Mouse (Mus musculus): Measurements from ENCODE around the gene Ttll5. TPM values are rescaled to one million over a fixed set of nuclear protein-coding genes. Genes with fewer than 3 reads are reported as not detected.

Gene Ttll5
- polyA plus RNA-seq, 1 experiment, result 5.5 TPM

GRCm38 (mm10) chr12:85837765-85838164 is 13.3 kb downstream of the Ttll5 start:
- Histone ChIP-seq H3K27me3 (ENCODE audit: control insufficient read depth, insufficient read depth, low read length) (no peaks in the 10 kb centered on the region), H3K36me3 (ENCODE audit: control insufficient read depth, insufficient read depth, low read length) (peaks cover 13% of the 10 kb centered on the region), H3K27ac (ENCODE audit: insufficient read depth, low read depth, low read length) (no peak overlapping the region), H3K4me1 (ENCODE audit: control insufficient read depth, insufficient read depth, insufficient read length, low read length) (no peaks in the 10 kb centered on the region), H3K4me3 (ENCODE audit: low read depth, low read length) (no peak overlapping the region)
- 94% methylated on average over 2 of the region's 2 CpGs for WGBS
- TF ChIP-seq CTCF (IDR thresholded peaks at IDR 0.05; ENCODE audit: extremely low read depth, insufficient read length, insufficient replicate concordance, low read depth, low read length) (no peak), POLR2A (IDR thresholded peaks at IDR 0.05; ENCODE audit: low read depth, low read length) (no peak)

GRCm38 (mm10) chr12:85839371-85840000 is 15.0 kb downstream of the Ttll5 start:
- H3K36me3 ChIP-seq (ENCODE audit: control insufficient read depth, insufficient read depth, low read length), result peaks cover 7% of the 10 kb centered on the region
- TF ChIP-seq CTCF (IDR thresholded peaks at IDR 0.05; ENCODE audit: extremely low read depth, insufficient read length, insufficient replicate concordance, low read depth, low read length) (no peak), POLR2A (IDR thresholded peaks at IDR 0.05; ENCODE audit: low read depth, low read length) (no peak)
- WGBS, result 91% methylated on average over 12 of the region's 12 CpGs
- no peaks in the 10 kb centered on the region for H3K27me3 ChIP-seq (ENCODE audit: control insufficient read depth, insufficient read depth, low read length)
- H3K4me1 ChIP-seq (ENCODE audit: control insufficient read depth, insufficient read depth, insufficient read length, low read length), result no peaks in the 10 kb centered on the region
- H3K27ac ChIP-seq (ENCODE audit: insufficient read depth, low read depth, low read length), result no peak overlapping the region
- H3K4me3 ChIP-seq (ENCODE audit: low read depth, low read length), result no peak overlapping the region

- 75% methylated on average over 7 of the region's 7 CpGs for WGBS
- TF ChIP-seq CTCF (IDR thresholded peaks at IDR 0.05; ENCODE audit: extremely low read depth, insufficient read length, insufficient replicate concordance, low read depth, low read length), result peak; percentile 45; the same call in 1 of the 2 replicates
- no peak for TF ChIP-seq POLR2A (IDR thresholded peaks at IDR 0.05; ENCODE audit: low read depth, low read length)
- Histone ChIP-seq H3K4me3 (ENCODE audit: low read depth, low read length) (no peak overlapping the region), H3K4me1 (ENCODE audit: control insufficient read depth, insufficient read depth, insufficient read length, low read length) (no peaks in the 10 kb centered on the region), H3K27me3 (ENCODE audit: control insufficient read depth, insufficient read depth, low read length) (no peaks in the 10 kb centered on the region), H3K27ac (ENCODE audit: insufficient read depth, low read depth, low read length) (no peak overlapping the region), H3K36me3 (ENCODE audit: control insufficient read depth, insufficient read depth, low read length) (peaks cover 5% of the 10 kb centered on the region; the same call in 1 of the 2 replicates)
These were observed 23.9 kb downstream of the Ttll5 start for GRCm38 (mm10) chr12:85848164-85848958.

GRCm38 (mm10) chr12:85850661-85851060 is 26.2 kb downstream of the Ttll5 start:
- Histone ChIP-seq H3K4me3 (ENCODE audit: low read depth, low read length) (no peak overlapping the region), H3K4me1 (ENCODE audit: control insufficient read depth, insufficient read depth, insufficient read length, low read length) (no peaks in the 10 kb centered on the region), H3K27me3 (ENCODE audit: control insufficient read depth, insufficient read depth, low read length) (no peaks in the 10 kb centered on the region), H3K27ac (ENCODE audit: insufficient read depth, low read depth, low read length) (no peak overlapping the region), H3K36me3 (ENCODE audit: control insufficient read depth, insufficient read depth, low read length) (peaks cover under 1% of the 10 kb centered on the region; the same call in 1 of the 2 replicates)
- TF ChIP-seq CTCF (IDR thresholded peaks at IDR 0.05; ENCODE audit: extremely low read depth, insufficient read length, insufficient replicate concordance, low read depth, low read length) (no peak), POLR2A (IDR thresholded peaks at IDR 0.05; ENCODE audit: low read depth, low read length) (no peak)
- WGBS, result 85% methylated on average over 8 of the region's 8 CpGs

- no peak overlapping the region for H3K27ac ChIP-seq (ENCODE audit: insufficient read depth, low read depth, low read length)
- peaks cover 3% of the 10 kb centered on the region for H3K36me3 ChIP-seq (ENCODE audit: control insufficient read depth, insufficient read depth, low read length)
- WGBS, result 82% methylated on average over 4 of the region's 4 CpGs
- no peak overlapping the region for H3K4me3 ChIP-seq (ENCODE audit: low read depth, low read length)
- H3K4me1 ChIP-seq (ENCODE audit: control insufficient read depth, insufficient read depth, insufficient read length, low read length), result no peaks in the 10 kb centered on the region
- TF ChIP-seq POLR2A (IDR thresholded peaks at IDR 0.05; ENCODE audit: low read depth, low read length) (no peak), CTCF (IDR thresholded peaks at IDR 0.05; ENCODE audit: extremely low read depth, insufficient read length, insufficient replicate concordance, low read depth, low read length) (no peak)
- H3K27me3 ChIP-seq (ENCODE audit: control insufficient read depth, insufficient read depth, low read length), result no peaks in the 10 kb centered on the region
These were observed 29.4 kb downstream of the Ttll5 start for GRCm38 (mm10) chr12:85853836-85854235.

- Histone ChIP-seq H3K4me1 (ENCODE audit: control insufficient read depth, insufficient read depth, insufficient read length, low read length) (no peaks in the 10 kb centered on the region), H3K27ac (ENCODE audit: insufficient read depth, low read depth, low read length) (no peak overlapping the region), H3K4me3 (ENCODE audit: low read depth, low read length) (no peak overlapping the region), H3K27me3 (ENCODE audit: control insufficient read depth, insufficient read depth, low read length) (no peaks in the 10 kb centered on the region), H3K36me3 (ENCODE audit: control insufficient read depth, insufficient read depth, low read length) (peaks cover 3% of the 10 kb centered on the region)
- 36% methylated on average over 1 of the region's 1 CpGs for WGBS
- TF ChIP-seq POLR2A (IDR thresholded peaks at IDR 0.05; ENCODE audit: low read depth, low read length) (no peak), CTCF (IDR thresholded peaks at IDR 0.05; ENCODE audit: extremely low read depth, insufficient read length, insufficient replicate concordance, low read depth, low read length) (no peak)
These were observed 29.8 kb downstream of the Ttll5 start for GRCm38 (mm10) chr12:85854271-85854670.

- no peak for TF ChIP-seq CTCF (IDR thresholded peaks at IDR 0.05; ENCODE audit: extremely low read depth, insufficient read length, insufficient replicate concordance, low read depth, low read length)
- TF ChIP-seq POLR2A (IDR thresholded peaks at IDR 0.05; ENCODE audit: low read depth, low read length), result no peak
- Histone ChIP-seq H3K36me3 (ENCODE audit: control insufficient read depth, insufficient read depth, low read length) (peaks cover 6% of the 10 kb centered on the region), H3K4me1 (ENCODE audit: control insufficient read depth, insufficient read depth, insufficient read length, low read length) (no peaks in the 10 kb centered on the region; the same call in 1 of the 2 replicates), H3K27me3 (ENCODE audit: control insufficient read depth, insufficient read depth, low read length) (no peaks in the 10 kb centered on the region), H3K4me3 (ENCODE audit: low read depth, low read length) (no peak overlapping the region), H3K27ac (ENCODE audit: insufficient read depth, low read depth, low read length) (no peak overlapping the region)
- 85% methylated on average over 7 of the region's 7 CpGs for WGBS
These were observed 32.8 kb downstream of the Ttll5 start for GRCm38 (mm10) chr12:85857300-85857699.

All from small intestine, adult 2 months (tissue).